Mouse (Mus musculus) megakaryocyte progenitor cell, adult 5-6 weeks (primary cell): ENCODE results near the gene Gabrb1. TPM values are rescaled to one million over a fixed set of nuclear protein-coding genes. Genes with fewer than 3 reads are reported as not detected.
"Not testable (repeated sequence)": the region's sequence is repeated elsewhere in the genome, so short reads cannot be mapped to it uniquely, and the experiment has no call there.

Experiments
- ATAC-seq: replicated peaks from 2 replicates; pipeline ENCODE4 v1.8.0; 2016; ENCODE audit warnings: mild to moderate bottlenecking, moderate TSS enrichment, inconsistent platforms; ENCODE audit not compliant: poor library complexity
- total RNA-seq, 2 experiments: library from RNA; stranded (forward) in 1 of 2; stranded (reverse) in 1 of 2; fragments of 157-497, 149-512 nt in 1 of 2; fragments of 200-1000 nt in 1 of 2; gene quantifications; 2 replicates each; pipeline versions ENCODE4 v1.2.3 to v1.2.4; 2015 to 2017

The Gabrb1 gene
- total RNA-seq, 2 experiments from 2014 or later = not detected

DNA sequence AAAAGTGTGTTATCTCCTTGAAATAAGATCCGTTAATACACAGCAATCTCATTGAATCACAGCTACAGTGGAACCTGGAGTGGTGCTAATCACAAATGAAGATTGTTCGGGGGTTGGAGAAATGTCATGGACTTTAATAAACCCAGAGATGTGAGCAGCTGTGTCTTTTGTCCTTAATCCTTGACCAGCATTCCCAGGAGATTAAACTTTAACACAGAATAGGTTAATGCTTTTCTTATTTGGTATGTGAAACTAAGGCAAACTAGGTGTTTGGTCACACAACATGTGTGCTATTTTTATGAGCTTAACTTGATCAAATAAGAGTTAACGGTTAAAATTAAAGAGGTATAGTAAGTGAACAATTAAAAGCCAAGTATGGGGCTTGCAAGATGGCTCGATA, 341.6 kb downstream of the Gabrb1 start:
- no peak for ATAC-seq

DNA sequence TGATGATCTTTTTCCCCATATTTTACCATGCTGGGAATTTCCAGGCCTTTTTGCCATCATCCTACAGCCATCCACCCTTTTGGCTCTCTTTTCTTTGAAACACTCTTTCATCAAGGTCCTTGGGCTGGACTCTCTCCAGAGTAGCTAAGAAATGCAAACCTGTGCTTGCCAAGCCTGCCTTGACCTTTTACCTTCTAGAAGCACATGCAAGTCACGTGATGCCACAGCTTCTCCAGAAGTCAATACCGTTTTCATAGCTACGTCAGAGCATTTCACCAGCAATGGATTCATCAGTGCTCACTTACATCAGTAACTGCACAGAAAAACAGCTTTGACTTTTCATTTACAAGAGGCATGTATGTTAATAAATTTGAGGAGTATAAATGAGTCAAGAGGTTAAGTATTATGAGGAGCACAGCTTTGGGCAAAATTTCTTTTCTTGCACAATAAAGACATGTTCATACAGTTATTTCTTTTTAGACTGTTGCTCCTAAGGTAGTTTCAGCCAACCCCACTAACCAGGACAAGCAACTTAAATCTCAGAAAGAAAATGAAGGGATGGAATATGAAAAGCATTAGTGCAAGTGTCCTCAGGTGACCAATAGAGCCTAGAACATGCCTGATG, 346.0 kb downstream of the Gabrb1 start:
- no peak for ATAC-seq

DNA sequence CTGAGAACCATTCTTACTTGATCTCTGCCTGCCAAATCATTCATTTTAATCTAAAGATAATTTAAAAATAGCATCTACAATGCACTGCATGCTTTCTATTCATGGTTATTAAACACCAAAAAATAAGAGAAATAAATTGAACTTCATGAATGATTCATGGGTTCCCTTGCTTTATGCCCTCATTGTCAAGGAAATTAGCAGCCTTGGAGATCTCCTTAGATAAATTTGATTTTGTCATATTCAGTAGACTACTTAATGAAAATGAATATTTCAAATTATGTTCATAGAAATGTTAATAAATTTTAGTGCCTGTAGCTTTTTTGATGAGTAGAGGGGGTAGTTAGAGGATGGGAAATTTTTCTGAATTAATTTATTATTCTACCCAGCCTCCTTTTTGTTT, 379.0 kb downstream of the Gabrb1 start:
- no peak for ATAC-seq

DNA sequence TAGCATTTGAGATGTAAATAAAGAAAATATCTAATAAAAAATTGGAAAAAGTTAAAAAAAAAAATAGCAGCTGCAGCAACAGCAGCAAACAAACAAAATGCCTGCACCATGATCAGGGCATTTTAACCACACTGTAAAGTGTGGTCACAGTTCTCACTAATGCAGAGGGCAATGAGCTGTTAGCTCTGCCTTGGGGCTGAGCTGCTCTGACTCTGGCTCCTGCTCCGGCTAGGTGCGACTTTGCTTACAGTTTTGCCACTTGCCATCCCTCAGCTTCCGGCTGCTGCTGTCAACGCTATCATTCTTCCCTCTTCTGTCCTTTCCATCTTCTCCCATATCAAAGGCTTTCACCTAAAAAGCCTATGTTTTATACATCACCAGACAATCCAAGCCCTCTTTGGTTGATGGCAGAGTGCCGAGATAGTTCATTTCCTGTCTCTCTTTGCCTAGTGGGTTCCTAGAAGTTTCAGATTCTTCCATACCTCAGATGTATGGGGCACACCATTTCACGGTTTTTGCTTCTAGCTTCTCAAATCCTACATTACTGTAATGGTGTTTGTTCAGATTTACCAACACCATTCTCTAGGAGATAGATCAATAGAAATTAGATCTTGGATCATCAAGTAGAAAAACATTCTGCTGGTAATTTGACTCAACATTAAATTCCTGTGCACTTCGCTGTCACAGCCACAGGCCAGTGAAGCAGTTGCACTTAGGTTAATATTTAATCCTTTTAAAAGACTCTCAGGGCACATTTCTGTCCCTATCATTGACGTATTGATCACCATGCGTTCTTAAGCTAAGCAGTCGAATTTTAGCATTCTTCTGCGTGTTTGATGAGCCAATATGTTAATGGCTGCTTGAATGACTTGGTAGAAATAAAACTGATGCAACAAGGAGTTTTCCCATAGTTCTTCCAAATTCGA, 385.6 kb downstream of the Gabrb1 start:
- no peak for ATAC-seq

DNA sequence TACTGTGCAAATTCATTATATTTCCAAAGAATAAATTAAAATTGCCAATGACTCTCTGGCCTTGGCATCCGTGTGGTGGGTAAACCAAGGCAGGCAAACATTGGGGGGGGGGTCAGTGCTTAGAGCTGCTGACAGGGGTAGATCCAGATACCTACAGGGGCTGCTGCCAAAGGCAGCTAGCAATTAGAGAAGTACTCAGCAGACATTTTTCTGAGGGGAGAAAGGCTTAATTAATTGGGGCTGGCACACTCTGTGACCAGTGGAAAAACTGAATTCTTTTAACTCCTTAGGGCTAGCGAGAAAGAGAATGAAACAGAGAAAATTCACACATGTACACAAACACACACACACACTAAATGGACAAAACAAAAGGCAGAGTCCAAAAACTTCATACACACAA, 388.3 kb downstream of the Gabrb1 start:
- no peak for ATAC-seq

DNA sequence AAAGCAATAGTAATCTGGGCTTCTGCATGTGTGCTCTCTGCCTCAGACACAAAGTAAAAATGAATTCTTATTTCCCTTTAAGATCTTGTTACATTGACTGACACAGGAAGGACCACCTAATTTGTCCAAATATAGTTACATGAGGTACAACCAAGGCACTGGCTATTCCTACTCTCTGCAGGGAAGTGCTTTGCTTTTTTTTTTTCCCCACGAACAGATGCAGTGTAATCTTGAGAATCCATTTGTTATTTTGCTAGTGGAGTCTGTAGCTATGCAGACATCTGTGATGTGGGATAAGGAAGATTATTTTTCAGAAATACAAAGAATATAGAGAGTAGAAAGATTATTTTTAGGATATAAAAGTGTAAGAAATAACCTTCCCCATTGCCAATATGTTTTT, 406.2 kb downstream of the Gabrb1 start:
- no peak for ATAC-seq

DNA sequence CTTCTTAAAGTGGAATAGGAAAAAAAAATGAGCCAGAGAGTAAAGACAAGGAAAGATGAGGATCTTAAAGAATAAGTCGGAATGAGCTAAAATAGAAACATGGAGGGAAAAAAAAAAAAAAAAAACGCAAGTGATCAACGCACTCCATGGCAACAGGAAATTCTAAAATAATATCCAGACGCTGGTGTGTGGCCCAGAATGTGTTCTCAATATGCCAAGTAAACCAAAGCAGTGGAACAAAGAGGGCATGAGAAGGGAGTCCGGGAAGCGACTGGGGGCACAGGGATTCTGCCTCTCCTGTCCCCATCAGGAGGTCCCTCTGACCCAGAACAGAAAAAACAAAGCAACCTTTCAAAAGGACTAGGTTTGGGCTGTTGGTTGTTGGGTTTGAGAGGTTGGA, 410.9 kb downstream of the Gabrb1 start:
- no peak for ATAC-seq

DNA sequence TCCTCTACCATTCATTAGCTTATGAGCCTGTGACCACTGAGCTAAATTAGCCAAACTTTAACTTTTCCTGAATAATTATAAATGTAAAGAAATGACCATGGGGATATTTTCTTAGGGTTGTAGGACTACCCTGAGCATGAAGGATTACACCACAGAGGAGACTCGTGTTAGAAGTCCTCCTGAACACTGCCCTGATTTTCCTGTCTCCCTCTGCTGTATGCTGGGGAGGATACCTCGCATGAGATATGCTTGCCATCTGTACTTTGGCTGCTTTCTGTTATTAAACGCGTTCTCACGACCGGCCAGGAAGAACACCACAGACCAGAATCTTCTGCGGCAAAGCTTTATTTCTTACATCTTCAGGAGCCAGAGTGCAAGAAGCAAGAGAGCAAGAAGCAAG, 411.5 kb downstream of the Gabrb1 start:
- ATAC-seq = not testable (repeated sequence)

DNA sequence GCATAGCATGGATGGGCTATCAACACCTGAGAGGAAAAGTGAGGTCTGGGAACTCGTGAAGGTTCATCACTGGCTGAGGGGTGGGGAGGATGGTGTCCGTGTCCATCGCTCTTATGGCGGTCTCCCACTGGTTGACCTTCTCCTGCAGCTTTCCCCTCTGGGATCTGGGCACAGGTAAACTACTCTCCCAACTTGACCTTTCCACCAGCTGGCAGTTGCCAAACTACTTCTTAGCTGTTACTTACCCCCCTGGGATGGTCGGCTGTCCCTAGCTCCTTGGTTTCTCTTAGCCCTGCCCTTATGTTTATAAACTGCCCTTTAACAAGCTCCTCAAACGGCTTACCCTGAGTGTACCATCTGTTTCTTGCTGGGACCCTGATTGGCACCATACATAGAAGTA, 418.9 kb downstream of the Gabrb1 start:
- no peak for ATAC-seq

DNA sequence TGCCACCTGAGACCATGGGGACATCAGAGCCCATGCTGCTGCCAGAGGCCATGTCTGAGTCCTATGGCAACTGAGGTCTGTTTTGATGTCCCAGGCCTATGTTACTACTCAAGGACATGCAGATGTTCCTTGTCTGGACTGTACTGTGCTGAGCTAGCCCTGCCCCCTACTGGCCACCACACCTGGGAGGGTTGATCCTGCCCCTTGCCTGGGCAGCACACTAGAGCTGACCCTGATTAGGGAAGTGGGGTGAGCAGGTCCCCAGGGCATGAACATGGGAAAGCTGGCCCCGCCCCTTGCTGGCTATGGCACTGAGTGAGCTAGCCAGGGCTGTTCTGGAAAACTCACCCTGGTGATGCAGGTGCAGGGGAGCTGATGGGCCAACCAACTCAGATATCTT, 428.6 kb downstream of the Gabrb1 start:
- ATAC-seq = peak; percentile 72

DNA sequence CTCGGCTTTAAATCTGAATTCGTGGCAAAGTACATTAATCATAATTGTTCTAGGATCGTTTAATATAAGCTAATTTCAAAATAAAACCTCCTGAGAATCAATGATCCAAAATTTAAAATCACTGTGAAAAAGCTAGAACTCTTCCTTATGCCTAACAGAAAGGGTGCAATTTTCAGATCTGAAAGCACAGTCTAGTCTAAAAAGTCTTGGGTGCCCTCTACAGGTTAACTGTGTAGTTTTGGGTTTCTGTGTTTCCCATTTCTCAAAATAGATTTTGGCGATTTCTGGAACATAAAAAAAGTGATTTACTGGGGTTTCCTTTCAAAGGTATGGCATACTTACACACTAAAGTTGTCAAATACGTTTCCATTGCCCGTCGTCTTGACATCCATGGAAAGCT, 436.7 kb downstream of the Gabrb1 start:
- peak; percentile 54; the same call in 1 of the 2 replicates for ATAC-seq

DNA sequence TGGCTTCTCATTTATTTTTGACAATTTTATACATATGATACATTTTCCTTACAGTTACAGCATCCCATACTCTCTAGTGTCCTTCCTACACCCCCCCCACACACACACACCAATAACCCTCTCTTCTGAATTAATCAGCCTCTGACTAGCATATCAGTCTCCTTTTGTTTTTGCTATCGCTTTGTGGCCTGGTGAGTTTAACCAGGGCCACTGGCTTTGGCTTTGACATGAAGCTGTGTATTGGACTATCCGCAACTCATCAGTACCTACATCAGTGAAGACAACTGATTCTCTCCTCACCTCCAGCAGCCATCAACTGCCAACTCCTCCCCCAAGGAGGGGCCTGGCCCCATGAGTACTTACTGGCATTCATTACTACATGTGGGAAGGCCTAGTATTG, 437.1 kb downstream of the Gabrb1 start:
- ATAC-seq = no peak

DNA sequence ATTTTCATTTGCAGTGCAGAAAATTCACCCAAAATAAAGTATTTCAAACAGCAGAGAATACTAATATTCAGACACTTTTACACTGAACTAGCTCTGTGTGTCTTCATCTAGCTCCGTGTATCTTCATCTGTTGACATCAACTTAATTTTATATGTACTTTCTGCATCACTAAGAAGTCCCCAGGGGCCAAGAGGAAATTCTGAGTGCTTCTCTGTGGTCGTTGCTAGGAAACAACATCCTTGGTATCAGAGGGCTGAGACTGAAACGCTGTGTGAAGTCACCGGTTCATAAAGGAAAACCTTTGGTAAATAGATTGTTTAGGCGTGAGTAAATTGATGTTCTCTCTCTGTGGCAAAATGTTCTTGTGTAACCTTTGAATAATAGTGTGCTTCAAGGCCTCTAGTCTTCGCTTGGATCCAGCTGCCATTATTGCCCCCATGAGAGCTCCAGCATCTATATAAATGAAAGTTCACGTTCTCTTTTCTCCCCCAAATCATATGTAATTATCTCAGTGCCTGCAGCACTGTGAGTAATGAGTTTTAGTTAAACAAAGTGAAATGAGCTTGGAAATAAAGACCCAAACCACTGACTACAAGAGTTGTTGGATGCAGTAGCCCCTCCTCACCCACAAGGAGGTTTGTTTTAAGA, 446.5 kb downstream of the Gabrb1 start:
- ATAC-seq = no peak

DNA sequence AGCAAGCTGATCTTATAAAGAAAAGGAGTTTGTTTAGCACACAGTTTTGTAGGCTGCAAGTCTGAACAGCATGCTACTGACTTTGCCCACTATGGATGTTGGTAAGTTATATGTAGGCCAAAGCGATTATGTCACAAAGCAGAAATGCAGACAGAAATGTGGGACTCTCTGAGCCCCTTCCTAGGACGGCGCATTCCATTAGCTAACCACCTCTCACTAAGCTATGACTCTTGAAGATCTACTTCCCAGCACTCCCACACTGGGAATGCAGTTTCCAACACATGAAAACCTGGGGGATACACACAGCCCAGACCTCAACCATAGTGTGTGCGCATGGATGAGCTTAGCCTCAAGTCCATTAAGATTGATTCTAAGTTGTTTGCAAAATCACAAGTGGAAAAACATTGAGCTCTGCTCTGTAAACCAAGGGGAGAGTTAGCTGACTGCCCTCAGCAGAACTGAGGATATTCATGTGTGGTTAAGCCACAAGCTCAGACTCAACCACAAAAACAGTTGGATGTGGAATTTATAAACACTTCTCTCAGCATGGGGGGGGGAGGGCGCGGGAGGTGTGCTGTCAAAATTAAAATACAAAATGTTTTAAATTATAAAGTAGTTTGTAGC, 464.6 kb downstream of the Gabrb1 start:
- ATAC-seq = peak; percentile 68; the same call in 1 of the 2 replicates

DNA sequence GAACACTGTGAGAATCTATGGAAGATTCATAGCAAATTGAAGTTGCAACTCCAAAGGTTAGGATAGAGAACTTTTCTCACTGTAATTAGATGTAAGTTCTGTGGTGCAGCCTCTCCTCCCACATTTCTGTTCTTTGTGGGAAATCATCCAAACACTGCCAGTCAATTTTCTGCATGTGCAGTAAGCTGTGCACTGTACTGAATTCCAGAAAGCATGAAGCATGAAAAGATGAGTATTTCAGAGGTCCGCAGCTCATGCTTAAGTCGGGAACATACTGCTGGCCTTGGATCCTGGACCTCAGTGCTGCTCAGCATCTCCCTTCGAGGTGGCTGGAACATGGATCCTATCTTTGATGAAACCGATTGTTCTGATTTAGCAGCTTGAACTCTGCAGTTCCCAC, 468.8 kb downstream of the Gabrb1 start:
- no peak for ATAC-seq

DNA sequence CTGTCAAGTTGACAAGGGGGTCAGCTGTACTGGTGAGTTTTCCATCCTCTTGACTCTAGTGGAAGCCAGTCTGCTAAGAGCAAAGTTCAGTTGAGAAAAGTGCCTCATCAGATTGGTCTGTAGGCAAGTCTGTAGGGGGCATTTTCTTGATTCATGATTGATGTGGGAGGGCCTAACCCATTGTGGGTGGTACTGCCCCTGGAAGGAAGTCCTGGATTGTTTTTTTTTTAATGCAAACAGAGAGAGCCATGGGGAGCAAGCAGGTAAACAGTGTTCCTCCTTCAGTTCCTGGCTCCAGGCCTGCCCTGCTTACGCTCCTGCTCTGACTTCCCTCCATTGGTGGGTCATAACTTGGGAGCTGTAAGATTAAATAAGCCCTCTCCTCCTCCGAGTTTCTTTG, 476.0 kb downstream of the Gabrb1 start:
- no peak for ATAC-seq

DNA sequence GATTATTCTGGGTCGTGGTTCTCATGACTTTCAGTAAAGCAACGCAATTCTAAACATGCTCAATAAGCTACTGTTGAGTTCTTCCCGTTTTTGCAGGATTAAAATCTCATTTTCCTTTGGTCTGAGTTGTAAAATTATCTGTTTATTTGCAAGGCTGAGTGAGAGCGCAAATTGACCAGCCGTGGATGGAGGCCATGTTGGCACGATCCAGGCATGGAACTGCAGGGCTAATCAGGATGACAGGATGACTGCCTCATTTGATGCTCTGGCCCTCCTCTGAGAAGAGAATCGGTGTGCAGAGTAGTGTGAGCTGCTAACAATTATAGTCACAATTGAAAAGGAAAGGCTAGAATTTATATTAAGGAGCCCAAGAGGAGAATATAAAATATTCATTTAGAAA, 480.3 kb downstream of the Gabrb1 start:
- no peak for ATAC-seq

DNA sequence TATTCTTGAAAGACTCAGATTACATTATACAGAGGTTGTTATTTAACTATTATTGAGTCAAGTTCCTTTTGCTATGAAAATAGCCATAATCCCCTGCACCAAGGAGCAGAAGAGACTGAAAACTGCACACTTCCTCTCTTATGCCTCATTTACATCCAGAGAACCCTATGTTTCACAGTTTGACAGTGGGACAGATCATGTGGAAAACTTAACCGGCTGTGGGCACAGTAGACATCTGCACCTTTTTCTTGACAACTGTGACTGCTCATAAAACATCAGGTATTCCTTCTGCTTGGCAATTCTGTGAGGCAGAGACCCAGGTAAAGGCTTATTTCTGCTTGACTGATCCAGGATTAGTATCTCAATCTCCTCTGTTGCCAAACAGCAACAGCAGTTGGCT, 481.7 kb downstream of the Gabrb1 start:
- no peak for ATAC-seq

DNA sequence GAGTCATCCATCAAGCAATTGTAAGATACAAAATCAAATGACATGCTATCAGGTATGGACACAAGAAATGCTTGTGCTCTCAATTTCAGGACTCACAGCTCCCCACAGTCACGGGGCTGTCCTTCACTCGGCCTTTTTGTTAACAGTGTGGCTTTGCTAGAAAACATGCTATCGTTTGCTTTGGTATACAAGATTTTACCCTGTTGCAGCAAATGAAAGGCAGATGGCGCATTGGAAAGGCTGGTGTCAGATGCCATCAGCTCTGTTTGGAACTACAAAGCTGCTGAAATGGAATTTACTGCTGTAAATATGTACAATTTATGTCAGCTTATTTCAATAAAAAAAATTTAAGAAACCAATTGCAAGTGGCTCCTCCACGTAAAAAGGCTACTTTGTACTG, 490.8 kb downstream of the Gabrb1 start:
- no peak for ATAC-seq

DNA sequence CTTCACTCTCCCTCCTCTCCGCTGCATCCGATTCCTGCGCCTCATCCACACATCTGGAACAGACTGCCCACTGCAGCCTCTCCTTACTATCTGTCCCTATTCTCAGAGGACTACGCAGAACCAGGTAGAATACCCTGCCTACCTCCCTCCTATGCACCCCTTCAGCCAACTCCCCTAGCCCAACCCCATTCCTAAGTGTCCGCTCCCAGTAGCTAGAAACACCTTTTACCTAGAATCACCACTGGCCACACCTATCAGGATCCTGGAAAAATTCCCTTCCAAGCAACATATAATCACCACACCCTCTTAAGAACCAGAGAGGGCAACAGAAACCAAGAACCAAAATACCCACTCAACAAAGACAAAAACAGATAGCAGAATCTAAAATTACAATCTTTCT, 493.0 kb downstream of the Gabrb1 start:
- ATAC-seq = no peak

DNA sequence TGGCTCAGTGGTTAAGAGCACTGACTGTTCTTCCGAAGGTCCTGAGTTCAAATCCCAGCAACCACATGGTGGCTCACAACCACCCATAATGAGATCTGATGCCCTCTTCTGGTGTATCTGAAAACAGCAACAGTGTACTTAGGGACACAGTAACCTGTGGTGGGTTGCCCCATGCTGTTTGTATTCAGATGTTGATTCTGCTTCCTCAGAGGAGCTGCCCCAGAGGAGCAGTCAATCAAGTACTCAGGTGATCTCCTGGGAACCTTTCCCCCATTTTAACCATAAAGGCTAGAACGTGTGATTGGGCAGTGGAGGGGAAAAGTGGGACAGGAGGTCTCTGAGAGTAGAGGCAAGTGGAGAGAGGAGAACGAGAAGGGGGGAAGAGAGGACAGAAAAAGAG, 497.8 kb downstream of the Gabrb1 start:
- ATAC-seq = not testable (repeated sequence)
